Mouse (Mus musculus) heart, postnatal 36 days (tissue): ENCODE results near the gene Kcnmb4. TPM values are rescaled to one million over a fixed set of nuclear protein-coding genes. Genes with fewer than 3 reads are reported as not detected.

Source experiments
- DNase-seq, 2 experiments: peaks; one replicate each; pipeline ENCODE4 v3.0.0; 2021 to 2022
- intact Hi-C: fragments of 180-260 bp; cut with DNase I; formaldehyde crosslinking; loops from one replicate; pipeline ENCODE4 v1.15.1; 2025
- total RNA-seq, 2 experiments: library from RNA; stranded (reverse); gene quantifications; 2 replicates each; pipeline ENCODE4 v1.2.3; 2021

Gene Kcnmb4
- total RNA-seq, 2 experiments from 2014 or later, result 0.22 to 0.24 TPM

- intact Hi-C loops, result no loop called here
- no peak for DNase-seq
These were observed 14.9 kb downstream of the Kcnmb4 start for GRCm38 (mm10) chr10:116458786-116459185.

DNA sequence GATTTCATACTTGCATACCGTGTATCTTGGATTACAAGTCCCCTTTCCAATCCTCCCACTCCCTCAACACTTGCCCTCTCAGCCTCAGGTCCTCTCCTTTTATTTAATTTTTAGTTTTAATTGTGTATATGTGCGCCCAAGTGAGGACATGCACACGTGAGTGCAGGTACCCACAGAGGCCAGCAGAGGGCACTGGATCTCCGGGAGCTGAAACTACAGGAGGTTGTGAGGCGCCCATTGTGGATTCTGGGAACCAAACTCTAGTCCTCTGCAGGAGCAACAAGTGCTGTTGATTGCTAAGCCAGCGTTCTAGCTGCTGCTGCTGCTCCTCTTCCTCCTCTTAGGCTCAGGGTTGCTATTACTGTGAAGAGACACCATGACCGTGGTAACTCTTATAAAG lies 20.9 kb downstream of the Kcnmb4 start:
- intact Hi-C loops, result no loop called here

DNA sequence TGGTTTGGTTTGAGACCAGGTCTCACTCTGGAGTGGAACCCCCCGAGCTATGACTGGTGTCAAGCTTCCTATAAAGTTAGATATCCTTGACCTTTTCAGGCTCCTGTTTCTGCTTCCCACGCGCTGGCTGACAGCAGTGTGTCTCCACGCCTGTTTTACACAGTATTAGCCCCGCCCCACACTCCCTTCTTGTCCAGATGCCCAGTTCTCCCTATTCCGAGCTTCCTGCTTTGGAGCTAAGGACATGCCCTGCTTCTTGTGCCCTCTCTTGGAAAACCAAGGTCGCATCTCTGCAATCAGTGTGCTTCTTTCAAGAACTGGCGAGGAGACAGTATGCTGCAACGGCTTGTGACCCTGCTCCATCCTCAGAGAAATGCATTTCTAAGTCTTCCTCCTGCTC lies 23.1 kb downstream of the Kcnmb4 start:
- DNase-seq, result no peak
- intact Hi-C loops, result no loop called here

More for the DNA sequence above, 20.9 kb downstream of the Kcnmb4 start:
- no peak for DNase-seq

DNA sequence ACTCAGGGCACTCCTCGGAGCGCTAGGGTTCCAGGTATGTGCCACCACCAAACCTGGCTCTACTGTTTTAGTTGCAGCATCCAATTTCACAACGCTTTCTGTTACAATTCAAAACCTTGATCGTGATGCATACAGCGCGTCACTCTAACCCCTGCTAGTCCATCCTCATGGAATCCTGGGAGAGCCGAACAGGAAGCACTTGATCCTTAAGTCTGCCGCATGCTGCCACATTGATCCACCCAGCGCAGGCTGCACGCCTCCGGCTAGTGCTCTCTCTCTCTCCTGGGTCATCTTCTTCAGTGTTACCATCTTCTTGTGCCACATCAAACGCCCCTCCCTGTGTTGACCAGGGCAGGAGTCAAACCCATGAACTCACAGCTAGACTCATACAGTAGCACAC lies 25.5 kb downstream of the Kcnmb4 start:
- DNase-seq, result no peak
- intact Hi-C loops, result no loop called here

DNA sequence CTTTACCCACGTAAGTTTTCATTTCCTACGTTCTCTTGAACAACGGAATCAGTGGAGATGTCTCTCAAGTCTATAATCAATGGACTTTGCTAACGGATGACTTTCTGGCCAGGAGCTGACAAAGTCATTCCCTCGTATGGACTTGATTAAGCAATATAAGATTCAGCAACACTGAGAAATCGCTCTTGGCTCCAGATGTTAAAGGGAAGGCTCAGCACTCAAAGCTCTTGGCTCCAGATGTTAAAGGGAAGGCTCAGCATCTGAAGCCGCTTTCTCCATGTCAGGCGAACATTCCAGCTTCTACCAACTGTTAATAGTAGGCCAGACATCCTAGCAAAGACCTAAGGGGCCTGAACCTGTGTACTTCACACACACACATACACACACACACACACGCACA lies 26.5 kb downstream of the Kcnmb4 start:
- intact Hi-C loops, result no loop called here
- DNase-seq, result no peak

DNA sequence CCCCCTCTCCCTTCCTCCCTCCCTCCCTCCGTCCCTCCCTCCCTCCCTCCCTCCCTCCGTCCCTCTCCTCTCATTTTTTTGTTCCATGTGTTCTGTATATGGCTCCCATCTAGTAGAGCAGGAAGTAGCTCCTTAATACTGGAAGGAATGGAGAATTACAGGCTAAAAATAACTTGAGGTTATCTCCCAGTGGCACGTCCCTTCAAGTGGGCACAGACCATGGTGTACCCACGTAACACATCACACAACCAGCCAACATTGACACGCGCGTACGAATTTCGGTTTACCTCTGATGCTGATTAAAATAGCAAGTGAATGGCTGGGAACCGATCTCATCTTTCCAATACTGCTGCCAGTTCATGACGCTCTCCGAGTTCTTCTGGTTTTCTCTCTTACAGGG lies 27.6 kb downstream of the Kcnmb4 start:
- intact Hi-C loops, result no loop called here
- DNase-seq, result no peak

DNA sequence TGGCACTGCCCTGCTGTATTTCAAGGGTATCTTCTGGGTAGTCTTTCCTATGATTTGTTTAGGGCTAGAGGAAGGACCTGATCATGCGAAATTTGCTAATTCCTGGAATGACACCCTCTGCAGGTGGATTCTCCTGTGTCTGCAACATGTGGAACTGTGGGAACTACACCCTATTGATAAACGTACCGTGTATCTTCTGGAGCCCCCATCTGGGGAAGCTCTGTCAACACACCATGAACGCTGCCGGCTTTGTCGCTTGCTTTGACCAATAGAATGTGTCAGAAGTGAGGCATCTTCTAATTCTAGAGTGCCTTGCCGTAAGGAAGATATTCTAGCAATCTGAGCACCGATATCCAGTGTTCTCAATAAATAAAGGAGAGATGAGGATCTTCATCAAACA lies 28.9 kb downstream of the Kcnmb4 start:
- DNase-seq, result no peak
- intact Hi-C loops, result no loop called here

DNA sequence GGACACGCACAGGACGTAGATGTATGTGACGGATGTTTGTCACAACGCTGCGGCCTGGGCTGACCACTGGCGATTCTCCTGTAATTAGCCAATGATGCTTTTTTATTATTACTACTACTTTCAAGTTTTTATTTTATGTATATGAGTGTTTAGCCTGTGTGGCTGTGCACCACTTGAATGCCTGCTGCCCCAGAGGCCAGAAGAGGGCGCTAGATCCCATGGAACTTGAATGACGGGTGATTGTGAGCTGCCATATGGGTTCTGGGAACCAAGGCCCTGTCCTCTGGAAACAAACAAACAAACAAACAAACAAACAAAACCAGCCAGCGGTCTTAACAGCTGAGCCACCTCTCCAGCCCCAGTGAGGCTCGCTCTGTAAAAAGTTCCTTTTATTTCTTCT lies 29.3 kb downstream of the Kcnmb4 start:
- no peak for DNase-seq
- intact Hi-C loops, result no loop called here

GRCm38 (mm10) chr10:116440946-116441345 lies 32.7 kb downstream of the Kcnmb4 start:
- intact Hi-C loops, result no loop called here
- no peak for DNase-seq

- DNase-seq, result no peak
- intact Hi-C loops, result no loop called here
These were observed 33.6 kb downstream of the Kcnmb4 start for GRCm38 (mm10) chr10:116440088-116440487.

GRCm38 (mm10) chr10:116435455-116435854 lies 38.2 kb downstream of the Kcnmb4 start:
- DNase-seq, result no peak
- intact Hi-C loops, result no loop called here

DNA sequence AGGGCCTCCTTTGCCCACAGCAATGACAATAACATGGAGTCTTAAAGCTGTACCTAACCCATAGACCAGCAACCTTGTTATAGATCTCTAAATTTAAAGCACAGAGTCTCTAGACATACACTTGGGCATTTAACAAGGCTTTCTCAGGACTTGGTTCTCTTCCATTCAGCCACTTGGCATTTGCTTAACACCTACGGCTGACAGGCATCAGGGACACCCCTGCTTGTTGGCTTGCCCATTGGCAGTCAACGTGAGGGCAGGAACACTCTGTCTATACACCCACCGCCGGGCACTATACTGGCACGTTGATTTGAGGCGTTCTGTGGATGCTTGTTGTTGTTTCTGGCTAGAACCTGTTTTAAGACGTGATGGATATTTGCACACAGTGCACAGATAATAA lies 41.3 kb downstream of the Kcnmb4 start:
- intact Hi-C loops, result no loop called here
- DNase-seq, result peak; percentile 7 to 9

DNA sequence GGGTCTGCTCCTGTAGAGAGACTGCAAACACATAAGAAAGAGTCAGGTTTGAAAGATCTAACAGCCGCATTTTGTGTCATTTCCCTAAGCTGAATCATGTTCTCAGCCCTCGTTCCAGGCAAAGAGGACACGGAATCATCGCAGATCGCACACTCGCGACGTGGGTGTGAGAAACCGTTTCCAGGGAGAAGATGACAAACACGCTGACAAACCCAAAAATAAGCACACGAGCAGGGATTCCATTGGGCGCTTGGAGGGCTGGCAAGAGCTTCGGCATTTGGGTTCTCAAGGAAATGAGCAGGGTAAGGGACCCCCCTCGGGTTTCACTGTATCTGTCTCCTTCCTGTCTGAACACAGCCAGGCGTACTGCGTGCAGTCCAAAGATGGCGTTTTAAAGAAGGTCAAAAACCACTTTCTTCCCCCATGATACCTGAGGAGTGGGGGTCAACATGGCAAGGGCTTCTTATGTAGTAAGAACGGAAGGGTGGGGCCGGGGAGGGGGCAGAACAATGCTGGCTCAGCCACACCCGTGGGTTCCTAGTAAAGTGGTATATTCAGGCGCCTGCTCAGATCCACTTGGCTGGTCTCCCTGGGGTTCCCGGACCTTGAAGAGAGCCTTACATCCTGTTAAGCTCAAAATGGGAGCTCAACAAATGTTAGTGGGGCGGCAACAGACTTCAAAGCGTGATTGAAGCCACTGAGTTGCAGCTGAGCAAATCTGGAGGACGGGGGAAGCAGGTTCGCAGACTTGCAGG lies 45.5 kb downstream of the Kcnmb4 start:
- no peak for DNase-seq
- intact Hi-C loops, result no loop called here

DNA sequence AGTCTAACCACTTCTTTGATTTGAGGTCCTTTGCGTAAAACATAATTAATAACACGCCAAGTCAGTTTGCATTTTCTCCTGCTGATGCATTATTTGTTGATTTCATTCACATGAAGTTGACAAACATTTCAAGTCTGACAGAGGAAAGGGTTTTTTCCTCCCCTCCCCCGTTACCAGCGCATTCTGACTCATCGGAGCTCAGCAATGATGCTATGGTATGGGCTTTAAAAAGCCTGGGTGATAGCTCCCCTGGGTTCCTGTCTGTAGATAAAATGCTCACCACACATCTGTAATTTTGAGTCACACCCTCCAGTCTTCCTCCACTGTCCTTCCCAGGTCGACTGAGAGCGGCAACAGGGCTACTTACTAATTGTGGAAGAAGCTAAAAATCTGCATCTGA lies 47.5 kb downstream of the Kcnmb4 start:
- DNase-seq, result no peak
- intact Hi-C loops, result no loop called here

- DNase-seq, result no peak
- intact Hi-C loops, result no loop called here
These were observed 48.8 kb downstream of the Kcnmb4 start for GRCm38 (mm10) chr10:116424921-116425320.

DNA sequence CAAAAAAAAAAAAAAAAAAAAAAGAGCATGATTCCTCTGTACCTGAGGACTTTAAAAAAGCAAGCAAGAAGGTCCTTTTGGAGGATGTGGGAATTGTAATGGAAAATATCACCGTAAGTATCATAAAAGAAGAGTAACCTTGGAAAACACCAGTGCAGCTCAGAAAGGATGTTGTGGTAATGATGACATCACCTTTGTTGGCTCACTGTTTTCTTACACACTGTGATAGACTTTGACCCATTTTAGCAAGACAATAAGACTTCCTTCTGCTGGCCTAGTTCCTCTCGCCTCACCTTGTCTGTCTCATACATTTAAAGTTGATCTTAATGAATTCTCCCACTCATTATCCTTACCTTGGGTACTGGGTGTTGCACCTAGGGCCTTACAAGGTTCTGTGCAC lies 51.1 kb downstream of the Kcnmb4 start:
- intact Hi-C loops, result no loop called here
- no peak for DNase-seq

GRCm38 (mm10) chr10:116420976-116421375 lies 52.7 kb downstream of the Kcnmb4 start:
- intact Hi-C loops, result no loop called here
- no peak for DNase-seq

- no peak for DNase-seq
- intact Hi-C loops, result no loop called here
These were observed 55.5 kb downstream of the Kcnmb4 start for GRCm38 (mm10) chr10:116418121-116418726.

- no peak for DNase-seq
- intact Hi-C loops, result no loop called here
These were observed 57.0 kb downstream of the Kcnmb4 start for GRCm38 (mm10) chr10:116416726-116417125.

GRCm38 (mm10) chr10:116416142-116416541 lies 57.5 kb downstream of the Kcnmb4 start:
- intact Hi-C loops, result no loop called here
- DNase-seq, result no peak

GRCm38 (mm10) chr10:116410826-116411225 lies 62.9 kb downstream of the Kcnmb4 start:
- intact Hi-C loops, result no loop called here

DNA sequence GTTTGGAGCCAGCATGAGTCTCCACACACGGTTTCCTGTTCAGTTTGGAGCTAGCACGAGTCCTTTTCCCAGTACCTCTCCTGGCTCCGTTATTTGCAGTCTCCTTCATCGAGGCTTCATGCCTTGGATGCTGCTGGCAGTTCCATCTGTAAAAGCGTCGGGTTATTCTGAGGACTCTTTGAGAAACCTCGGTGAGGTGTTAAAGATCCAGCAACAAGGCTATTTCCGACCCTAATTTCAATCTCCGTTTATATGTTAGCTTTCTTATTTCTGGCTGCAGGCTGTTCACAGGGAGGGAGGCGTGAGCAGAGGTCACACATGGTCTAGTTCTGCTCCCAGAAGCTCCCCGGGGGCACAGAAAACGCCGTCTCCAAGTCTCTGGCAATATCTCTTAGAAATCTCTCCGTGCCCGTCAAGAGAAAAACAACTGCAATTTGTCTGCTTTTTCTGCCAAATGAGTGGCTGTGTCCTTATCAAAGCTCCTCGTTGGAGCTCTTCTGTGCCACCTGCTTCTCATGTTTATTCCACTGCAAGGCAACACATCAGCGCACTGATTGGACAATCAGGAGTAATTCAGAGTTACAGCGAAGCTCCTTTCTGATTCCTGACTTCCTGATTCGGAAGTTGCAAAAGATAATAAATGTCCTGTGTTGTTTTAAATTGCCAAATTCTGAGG lies 65.9 kb downstream of the Kcnmb4 start:
- intact Hi-C loops, result no loop called here
- no peak for DNase-seq

More at GRCm38 (mm10) chr10:116410826-116411225, 62.9 kb downstream of the Kcnmb4 start:
- no peak for DNase-seq
